Mouse (Mus musculus) v-Abl transformed pro-B cells (cell line): ENCODE results near the gene Ccdc85c.

Experiments used
- in situ Hi-C, 2 experiments: fragments of 400-800 bp; cut with MboI; formaldehyde crosslinking; loops; one replicate each; pipeline ENCODE4 v1.15.1; 2025; ENCODE audit not compliant: unreplicated experiment in 2 of 2

Ccdc85c gene

DNA sequence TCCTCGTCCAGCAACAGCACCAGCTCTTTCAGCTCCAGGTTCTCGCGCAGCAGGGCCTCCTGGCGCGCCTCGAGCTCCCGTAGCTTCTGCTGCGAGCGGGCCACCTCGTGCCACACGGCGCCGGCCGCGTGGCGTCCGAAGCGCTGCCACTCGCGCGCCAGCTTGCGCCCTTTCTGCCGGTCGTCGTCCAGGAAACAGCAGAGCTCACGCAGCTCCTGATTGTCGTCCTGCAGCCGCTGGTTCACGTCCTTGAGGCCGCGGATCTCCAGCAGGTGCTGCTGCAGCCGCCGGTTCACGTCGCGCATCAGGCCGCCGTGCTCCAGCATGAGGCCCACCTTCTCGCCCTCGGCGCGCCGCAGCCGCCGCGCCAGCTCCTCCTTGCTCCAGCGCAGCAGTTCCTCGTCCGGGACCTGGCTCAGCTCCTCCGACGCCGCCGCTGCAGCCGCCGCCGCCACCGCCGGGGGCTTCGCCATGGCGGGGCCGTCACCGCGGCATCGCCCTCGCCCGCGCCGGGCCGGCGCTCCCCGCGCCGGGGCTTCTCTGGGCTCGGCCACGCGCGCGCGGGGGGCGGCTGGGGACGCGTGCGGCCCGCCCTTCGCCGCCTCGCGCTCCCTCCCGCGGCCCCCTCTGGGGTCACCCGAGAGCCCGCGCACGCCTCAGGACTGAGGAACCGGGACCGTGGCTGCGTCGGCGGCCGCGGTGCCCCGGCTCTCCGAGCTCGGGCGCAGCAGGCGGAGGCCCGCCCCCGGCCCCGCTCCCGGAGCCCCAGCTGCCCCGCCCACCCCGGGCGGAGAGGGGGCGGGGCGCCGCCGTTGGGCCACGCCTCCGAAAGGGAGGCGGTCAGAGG is at the start of gene Ccdc85c:
Gene Ccdc85c (minus strand): TSS at position 765 of the 847 bp plus-strand sequence.
- in situ Hi-C loops: no loop called here

DNA sequence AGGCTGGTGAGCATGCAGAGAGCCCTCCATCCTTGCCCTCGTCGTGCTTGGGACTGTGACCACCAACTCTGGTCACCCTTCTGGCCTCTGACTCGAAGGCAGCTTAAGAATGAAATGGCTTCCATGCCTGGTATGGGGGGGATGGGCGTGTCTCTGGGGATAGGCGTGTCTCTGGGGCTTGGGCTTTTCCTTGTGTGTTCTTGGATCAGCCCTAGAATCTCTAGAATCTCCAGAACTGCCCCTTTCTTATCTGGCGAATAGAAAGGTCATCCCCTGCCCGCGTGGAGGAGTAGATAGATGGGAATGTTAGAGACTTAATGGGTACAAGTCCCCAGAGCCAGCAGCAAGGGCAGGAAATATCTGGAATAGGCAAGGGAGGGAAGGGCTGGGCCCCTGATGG is 44.9 kb upstream of the Ccdc85c start:
- in situ Hi-C loops: no loop called here

DNA sequence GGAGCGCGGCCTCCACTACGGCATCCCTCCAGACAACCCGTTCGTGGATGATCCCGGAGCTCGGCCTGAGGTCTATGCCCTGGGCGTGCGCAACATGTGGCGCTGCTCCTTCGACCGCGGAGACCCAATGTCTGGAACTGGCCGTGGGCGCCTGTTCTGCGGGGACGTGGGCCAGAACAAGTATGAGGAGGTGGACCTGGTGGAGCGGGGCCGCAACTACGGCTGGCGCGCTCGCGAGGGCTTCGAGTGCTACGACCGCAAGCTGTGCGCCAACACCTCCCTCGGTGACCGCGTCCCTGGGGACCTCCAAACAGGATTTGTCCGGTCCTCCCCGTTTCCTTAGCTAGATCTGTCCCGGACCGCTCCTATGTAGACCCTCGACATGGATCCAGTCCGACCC is 43.3 kb upstream of the Ccdc85c start:
- in situ Hi-C loops: no loop called here

DNA sequence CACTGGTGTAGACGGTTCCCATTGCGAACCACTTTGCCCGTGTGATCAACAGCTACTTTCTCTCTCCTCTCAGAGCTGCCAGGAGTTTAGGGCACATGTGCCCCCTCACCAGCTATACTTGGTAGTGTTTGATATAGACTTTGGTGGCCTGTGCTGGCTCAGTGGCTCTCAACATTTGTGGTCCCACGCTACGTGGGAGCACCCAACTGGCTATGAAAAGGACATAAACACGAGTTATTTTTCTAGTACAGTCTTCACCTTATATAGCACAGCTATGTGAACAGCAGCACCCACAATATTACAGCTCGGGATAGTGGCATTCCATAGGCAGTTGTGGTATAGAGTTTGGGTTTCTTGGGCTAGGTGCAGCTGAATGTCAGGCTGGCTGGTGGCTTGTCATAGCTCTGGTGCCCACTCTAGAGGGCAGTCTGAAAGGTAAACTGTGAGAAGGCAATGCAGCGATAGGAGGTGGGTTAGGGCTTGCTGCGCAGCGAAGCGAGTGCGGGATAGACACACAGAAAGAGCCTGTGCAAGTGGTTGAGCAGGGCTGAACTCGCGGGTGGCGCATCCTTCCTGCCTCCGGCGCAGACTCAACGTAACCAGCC is 42.7 kb upstream of the Ccdc85c start:
- in situ Hi-C loops: no loop called here

DNA sequence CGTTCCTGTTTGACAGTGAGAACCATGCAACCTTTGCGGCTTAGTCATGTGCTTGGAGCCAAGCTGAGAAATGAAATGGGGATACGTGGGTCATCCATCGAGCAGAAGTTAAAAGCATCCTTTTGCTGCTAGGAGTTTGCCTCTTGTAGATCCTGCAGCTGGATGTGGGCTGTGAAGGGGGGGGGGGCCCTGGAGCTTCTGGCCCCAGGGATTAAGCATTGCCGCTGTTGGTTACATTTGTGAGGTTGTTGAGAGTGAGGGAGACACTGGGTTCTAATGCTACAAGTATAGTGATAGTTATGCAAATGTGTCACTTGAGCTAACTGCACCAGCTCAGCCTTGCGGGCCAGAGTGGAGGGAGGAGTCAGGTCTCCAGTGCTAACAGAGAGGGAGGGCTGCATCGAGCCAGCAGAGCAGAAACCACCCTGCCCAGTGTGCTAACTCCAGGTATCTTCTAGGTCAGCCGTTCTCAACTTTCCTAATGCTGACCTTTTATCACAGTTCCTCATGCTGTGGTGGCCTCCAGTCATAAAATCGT is 42.0 kb upstream of the Ccdc85c start:
- in situ Hi-C loops: no loop called here

DNA sequence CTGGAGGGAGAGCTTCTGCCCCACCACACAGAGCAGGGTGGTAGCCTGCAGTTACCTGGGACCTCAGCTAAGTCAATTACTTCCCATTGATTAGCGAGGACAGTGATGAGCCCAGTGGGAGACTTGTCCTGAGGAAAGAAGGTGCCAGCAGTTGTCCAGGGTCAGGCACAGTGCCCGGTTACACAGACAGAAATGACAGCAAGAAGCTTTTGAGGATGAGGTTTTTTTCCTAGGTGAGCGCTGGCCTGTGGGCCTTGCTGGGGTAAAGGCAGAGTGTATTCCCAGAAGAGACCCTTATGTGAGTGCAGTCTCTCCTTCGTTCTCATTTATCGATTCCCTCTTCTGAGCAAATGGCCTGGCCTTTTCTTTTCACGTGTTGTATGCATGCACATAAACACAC is 41.4 kb upstream of the Ccdc85c start:
- in situ Hi-C loops: no loop called here

DNA sequence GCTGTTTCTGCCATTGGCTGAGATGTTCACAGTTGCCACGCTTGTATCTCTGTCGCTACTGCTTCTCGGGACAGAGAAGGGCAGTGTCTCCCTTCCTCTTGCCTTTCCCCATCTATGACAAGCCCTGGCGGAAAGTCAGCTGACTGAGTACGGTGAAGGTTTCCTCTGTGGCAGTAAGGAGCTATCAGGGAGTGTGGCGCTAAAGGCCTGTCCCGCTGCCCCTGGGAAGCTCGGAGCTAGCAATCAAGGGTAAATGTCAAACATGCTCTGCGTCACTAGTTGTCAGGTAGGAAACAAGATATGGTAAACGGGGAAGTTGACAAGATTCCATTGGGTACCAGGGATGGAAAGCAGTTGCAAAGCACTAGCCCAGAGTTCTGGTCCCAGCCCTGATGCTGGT is 40.6 kb upstream of the Ccdc85c start:
- in situ Hi-C loops: no loop called here

DNA sequence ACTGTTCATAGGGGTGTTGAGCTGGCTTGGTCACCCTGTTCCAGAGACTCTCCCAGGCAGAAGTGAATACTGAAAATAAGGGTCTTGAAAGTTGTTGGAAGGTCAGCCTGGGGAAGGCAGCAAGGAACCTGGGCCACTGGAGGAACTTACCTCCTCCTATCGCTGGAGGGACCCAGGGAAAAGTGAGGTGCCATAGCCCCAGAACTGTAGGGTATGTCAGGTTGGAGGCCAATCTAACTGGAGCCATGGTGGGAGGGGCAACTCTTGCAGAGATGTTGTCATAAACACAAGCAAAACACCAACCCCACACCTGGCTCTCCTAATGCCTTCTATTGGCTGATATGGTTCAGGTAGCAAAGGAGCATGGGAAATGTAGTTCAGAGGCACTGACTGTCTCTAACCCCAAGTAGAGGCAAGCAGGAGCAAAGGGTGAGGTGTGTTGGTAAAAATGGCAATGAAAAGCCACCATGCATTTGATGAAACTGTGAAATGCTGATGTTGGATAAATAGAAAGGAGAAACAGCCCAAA is 38.1 kb upstream of the Ccdc85c start:
- in situ Hi-C loops: no loop called here

DNA sequence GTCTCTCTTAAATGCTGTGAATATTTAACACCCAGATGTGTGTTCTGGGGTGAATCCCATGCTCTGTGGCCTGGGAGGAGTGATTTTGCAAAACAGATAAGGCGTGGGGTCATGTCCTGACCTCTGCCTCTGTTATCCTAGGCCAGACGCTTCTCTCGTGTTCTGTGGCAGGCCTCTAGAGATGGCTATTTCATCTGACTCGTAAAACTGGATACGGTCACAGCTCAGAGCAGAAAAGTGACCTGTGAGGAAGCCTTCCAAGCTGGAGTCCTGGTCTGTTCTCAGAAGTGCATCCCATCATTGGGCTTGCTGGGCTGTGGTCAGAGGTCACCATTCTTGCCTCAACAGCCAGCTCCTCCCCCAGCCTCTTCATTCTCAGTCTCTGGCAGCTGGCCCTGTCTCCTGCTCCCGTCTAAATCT is 37.2 kb upstream of the Ccdc85c start:
- in situ Hi-C loops: no loop called here

DNA sequence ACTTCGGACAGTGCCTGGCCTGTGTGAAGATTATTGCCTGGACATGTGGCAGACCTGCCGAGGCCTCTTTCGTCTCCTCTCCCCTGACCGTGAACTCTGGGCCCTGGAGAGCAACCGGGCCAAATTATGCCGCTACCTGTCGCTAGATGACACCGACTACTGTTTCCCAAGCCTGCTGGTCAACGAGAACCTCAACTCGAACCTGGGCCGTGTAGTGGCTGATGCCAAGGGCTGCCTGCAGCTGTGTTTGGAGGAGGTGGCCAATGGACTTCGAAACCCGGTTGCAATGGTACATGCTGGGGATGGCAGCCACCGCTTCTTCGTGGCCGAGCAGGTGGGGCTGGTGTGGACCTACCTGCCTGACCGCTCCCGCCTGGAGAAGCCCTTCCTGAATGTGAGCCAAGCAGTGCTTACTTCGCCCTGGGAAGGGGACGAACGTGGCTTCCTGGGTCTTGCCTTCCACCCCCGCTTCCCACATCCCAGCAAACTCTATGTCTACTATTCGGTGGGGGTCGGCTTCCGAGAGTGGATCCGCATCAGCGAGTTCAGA is 36.6 kb upstream of the Ccdc85c start:
- in situ Hi-C loops: no loop called here

DNA sequence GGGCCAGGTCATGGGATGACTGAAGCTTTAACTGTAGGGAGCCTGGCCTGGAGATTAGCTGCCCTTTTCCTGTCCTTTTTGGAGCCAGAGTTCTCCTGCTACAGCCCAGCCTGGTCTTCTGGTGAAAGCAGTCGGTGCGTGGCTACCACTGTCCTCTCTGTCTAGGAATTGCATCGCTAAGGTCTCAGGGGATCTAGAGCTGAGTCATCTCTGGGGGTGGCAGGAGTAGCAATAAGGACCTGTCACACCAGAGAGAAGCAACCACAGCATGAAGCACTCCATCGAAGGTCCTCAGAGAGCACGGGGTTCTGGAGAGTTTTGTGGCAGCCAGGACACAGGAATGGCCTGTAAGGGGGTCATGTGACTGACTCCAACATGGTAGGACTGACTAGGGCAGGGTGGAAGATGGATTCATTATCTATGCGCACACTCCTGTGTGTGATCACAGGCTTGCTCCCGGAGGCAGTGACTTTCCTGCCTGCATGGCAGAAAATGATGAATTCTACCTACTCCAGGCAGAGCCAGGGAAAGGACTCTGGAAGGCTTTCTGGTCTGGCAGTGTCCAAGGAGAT is 35.3 kb upstream of the Ccdc85c start:
- in situ Hi-C loops: no loop called here

DNA sequence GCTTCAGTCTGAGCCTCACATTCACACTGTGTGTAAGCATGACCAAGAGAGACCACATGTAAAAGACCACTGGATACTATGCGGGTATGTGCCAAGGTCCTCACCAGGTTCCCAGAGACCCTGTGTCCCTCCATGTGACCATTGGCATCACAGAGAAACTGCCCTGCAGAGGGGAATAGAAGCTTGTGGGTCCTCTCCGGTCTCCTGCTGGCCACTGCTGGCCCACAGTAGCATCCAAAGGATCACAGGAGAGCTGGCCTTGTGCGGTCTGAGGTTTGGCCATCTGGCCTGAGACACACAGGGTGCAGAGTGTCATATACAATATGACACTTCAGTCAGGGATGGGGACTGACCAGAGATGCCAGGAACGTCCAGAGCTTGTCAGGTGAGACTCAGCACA is 34.8 kb upstream of the Ccdc85c start:
- in situ Hi-C loops: no loop called here

DNA sequence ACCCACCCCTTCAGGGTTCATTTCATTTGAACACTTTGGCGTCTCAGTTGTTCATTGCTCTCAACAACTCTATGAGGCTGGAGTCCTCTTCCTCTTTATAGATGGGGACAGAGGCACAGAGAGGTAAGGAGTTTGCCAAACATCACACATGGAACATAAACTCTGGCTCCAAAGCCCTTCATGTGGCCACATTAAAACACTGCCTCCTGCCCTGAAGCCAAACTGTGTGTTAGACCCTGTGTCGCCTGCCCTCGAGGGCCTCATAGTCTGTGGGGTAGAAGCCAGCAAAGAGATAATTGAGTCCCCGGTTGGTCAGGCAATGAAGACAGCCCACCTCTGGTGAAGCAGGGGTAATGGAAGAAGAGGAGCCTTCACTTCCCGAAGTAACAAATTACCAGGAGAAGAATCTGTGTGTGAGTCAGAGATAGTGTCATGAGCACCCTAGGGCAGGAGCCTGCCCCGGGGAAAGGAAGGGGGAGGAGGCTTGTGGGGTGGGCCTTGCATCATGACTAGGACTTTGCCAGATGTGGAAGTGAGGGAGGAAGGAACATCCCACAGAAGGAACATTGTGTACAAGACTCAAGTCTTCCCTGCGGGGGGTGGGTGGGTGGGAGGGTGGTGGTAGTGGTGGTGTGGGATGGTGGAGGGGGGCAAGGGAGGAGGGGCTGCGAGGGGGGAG is 34.0 kb upstream of the Ccdc85c start:
- in situ Hi-C loops: no loop called here

DNA sequence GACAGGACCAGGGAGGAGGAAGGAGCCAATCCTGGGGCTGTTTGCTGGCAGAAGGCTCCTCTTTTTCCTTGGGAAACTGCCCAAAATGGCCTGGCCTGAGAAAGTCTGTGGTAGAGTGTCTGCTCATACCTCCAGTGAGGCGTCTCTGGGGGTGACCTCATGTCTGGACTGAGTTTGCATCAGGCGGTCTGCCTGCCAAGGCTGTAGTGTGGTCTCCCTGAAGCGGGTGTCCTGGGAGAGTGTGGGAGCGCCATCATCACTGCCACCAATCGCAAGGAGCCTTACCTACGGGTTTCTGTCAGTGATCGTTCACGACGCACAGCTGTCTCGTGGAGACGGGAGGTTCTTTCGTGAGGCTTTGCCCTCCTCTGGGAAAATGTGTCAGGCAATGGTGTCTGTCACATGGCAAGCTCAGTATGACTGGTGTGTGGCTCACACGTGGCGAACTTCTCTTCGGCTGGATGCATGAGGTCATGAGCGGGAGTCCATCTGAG is 33.2 kb upstream of the Ccdc85c start:
- in situ Hi-C loops: no loop called here

DNA sequence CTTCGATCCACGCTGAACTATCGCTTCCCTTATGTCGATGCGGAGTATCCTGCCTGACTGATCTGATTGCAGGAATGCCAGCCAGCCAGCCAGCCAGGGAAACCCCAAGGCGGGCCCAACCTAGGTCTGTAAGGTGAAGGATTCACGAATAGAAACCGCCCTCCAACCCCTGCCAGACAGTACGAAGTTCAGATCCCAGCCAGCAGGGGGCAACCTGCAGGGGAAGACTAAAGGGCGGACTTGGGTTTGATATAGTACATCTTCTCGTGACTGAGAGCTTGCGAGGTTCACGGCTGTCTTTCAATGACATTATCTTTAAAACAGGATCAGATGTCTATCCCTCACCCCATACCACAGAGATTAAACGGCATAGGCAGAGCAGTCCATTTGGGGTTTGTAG is 32.3 kb upstream of the Ccdc85c start:
- in situ Hi-C loops: no loop called here

DNA sequence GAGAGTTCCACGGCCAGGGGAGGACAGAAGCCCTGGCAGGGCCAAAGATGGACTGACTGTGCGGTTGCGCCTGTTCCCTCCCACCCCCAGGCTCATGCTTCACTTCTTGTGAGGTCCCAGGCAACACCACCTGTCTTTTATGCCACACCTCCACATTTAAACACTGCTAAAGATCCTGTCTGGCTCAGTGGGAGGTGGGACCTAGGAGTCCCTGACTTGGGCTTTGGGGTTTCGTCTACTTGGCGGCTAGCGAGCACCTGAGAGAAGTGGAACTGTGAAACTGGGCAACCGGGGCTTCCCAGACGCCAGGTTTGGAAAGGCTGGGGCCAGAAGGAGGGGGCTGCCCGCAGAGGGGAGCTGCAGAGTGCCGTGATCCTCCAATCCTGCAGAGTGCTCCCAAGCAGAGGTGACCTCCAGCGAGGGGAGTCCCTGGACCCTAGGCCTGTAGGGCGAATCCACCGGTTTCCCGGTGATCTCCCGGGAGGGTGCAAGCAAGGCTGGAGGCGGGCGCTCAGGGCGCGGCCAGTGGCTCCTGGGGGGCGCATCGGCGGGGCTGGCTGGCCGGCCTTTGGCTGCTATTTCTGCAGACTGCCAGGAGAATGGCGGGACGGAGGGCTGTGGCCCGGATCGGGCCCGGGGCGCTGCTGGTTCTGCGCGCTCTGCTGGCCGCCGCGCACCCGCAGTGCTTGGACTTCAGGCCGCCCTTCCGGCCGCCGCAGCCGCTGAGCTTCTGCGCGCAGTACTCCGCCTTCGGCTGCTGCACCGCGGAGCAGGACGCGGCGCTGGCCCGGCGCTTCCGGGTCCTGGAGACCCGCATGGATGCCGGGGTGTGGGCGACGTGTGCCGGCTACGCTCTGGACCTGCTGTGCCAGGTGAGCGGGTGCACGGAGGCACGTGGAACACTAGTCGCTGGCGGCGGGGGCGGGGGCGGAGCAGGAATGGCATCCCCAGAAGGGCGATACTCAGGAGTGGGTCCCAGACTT is 30.9 kb upstream of the Ccdc85c start, which contains the start of gene Hhipl1:
Gene Hhipl1 (plus strand): TSS at position 459 of the 983 bp plus-strand sequence.
- in situ Hi-C loops: no loop called here

DNA sequence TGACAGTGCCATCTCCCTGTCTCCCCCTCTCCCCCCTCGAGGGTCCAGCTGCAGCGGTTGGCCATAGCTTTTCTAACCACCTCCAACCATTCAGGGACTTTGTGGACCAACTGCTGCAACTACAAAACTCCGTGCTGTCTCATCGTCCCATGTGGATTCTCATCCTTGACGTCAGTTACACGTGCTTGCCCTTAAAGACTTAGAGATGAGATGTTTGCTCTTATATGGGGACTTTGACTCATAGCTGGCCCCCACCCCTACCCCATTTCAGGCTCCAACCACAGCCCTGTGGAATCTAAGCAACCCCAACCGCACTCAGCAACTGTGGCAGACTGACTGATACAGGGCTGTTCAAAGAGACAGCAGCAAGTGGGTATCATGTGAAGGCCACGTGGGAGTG is 29.9 kb upstream of the Ccdc85c start:
- in situ Hi-C loops: no loop called here

DNA sequence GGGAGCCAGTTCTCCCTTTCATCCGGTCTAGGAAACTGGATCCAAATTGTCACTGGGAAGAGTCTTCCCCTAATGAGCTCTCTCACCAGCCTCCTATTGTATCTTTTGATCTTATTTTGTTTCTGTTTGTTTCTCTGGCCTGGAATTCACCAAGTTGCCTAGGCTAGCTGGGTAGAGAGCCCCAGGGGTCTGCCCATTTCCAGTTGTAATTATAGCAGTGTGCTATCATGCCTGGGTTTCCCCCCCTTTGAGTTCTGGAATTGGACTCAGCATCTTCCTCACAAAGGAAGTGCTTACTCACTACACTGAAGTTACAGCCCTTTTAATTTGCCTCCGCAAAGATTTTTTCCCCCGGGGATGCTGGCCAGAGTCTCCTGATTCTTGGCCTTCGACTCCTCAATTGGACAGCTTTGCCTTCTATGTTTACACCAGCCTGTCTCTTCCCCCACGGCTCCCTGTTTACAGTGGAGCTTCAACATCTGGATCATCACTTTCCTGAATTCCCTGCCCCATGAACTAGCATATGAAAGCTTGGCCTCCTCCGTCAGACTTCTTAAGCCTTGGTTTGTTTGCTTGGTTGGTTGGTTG is 28.6 kb upstream of the Ccdc85c start:
- in situ Hi-C loops: no loop called here

DNA sequence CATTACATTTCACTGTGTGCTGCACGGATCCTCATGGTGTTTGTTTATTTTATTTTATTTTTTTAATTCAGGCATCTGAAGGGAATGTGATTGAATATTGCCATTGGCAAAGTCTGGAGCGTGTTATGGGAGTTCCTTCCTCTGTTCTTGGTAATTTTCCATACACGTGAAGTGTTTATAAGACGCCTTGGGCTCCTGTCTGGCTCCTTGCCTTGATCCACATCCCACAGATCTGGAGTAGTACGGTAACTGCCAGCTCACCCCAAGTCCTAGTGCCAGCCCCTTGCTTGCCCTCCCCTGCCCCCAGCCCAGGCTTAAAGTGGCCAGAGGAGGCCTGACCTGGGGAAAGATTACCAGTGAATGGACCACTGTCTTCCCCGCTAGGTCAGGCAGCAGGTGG is 25.8 kb upstream of the Ccdc85c start:
- in situ Hi-C loops: no loop called here
